Mouse (Mus musculus): ENCODE data around the gene Agpat1. TPM values are rescaled to one million over a fixed set of nuclear protein-coding genes. Genes with fewer than 3 reads are reported as not detected.

The Agpat1 gene
- polyA plus RNA-seq, 1 experiment from 2014 or later: 88.6 TPM

Other genes with a start within 250 kb of the Agpat1 start
- gene Btnl2, start 249.4 kb upstream of the Agpat1 start, polyA plus RNA-seq (2014; fragmentation: Nextera tagmentation; extraction: Ambion mirVana): not detected in 2 replicates
- gene Btnl1, start 227.1 kb upstream of the Agpat1 start, polyA plus RNA-seq (2014; fragmentation: Nextera tagmentation; extraction: Ambion mirVana): not detected in 2 replicates
- 3.7 and 4.2 TPM in 2 replicates for gene BC051142, start 205.4 kb upstream of the Agpat1 start, polyA plus RNA-seq (2014; fragmentation: Nextera tagmentation; extraction: Ambion mirVana)
- not detected in 2 replicates for gene Btnl4, start 126.9 kb upstream of the Agpat1 start, polyA plus RNA-seq (2014; fragmentation: Nextera tagmentation; extraction: Ambion mirVana)
- not detected in 2 replicates for gene Btnl6, start 86.9 kb upstream of the Agpat1 start, polyA plus RNA-seq (2014; fragmentation: Nextera tagmentation; extraction: Ambion mirVana)
- 4.1 and 6.0 TPM in 2 replicates for gene Notch4, start 40.0 kb upstream of the Agpat1 start, polyA plus RNA-seq (2014; fragmentation: Nextera tagmentation; extraction: Ambion mirVana)
- 3.7 and 4.5 TPM in 2 replicates for gene Gpsm3, start 14.5 kb upstream of the Agpat1 start, polyA plus RNA-seq (2014; fragmentation: Nextera tagmentation; extraction: Ambion mirVana)
- 6.4 and 9.6 TPM in 2 replicates for gene Pbx2, start 13.0 kb upstream of the Agpat1 start, polyA plus RNA-seq (2014; fragmentation: Nextera tagmentation; extraction: Ambion mirVana)
- gene Ager, start 6.4 kb upstream of the Agpat1 start, polyA plus RNA-seq (2014; fragmentation: Nextera tagmentation; extraction: Ambion mirVana): 1.1 and 1.5 TPM in 2 replicates
- 222 TPM in 2 replicates for gene Rnf5, start 572 bp upstream of the Agpat1 start, polyA plus RNA-seq (2014; fragmentation: Nextera tagmentation; extraction: Ambion mirVana)
- gene Egfl8, start 11.7 kb downstream of the Agpat1 start, polyA plus RNA-seq (2014; fragmentation: Nextera tagmentation; extraction: Ambion mirVana): 7.6 and 8.7 TPM in 2 replicates
- 23.8 and 24.6 TPM in 2 replicates for gene Ppt2, start 24.2 kb downstream of the Agpat1 start, polyA plus RNA-seq (2014; fragmentation: Nextera tagmentation; extraction: Ambion mirVana)
- 5.0 and 5.5 TPM in 2 replicates for gene Prrt1, start 25.3 kb downstream of the Agpat1 start, polyA plus RNA-seq (2014; fragmentation: Nextera tagmentation; extraction: Ambion mirVana)
- 12.6 and 14.9 TPM in 2 replicates for gene Fkbpl, start 40.5 kb downstream of the Agpat1 start, polyA plus RNA-seq (2014; fragmentation: Nextera tagmentation; extraction: Ambion mirVana)
- gene Atf6b, start 42.9 kb downstream of the Agpat1 start, polyA plus RNA-seq (2014; fragmentation: Nextera tagmentation; extraction: Ambion mirVana): 75.0 and 90.9 TPM in 2 replicates
- 0.04 and 0.10 TPM in 2 replicates for gene Tnxb, start 66.3 kb downstream of the Agpat1 start, polyA plus RNA-seq (2014; fragmentation: Nextera tagmentation; extraction: Ambion mirVana)
- not detected in 2 replicates for gene C4b, start 139.6 kb downstream of the Agpat1 start, polyA plus RNA-seq (2014; fragmentation: Nextera tagmentation; extraction: Ambion mirVana)
- gene Cyp21a1, start 200.3 kb downstream of the Agpat1 start, polyA plus RNA-seq (2014; fragmentation: Nextera tagmentation; extraction: Ambion mirVana): not detected in 2 replicates
- 31.7 and 33.8 TPM in 2 replicates for gene Stk19, start 232.7 kb downstream of the Agpat1 start, polyA plus RNA-seq (2014; fragmentation: Nextera tagmentation; extraction: Ambion mirVana)
- gene Dxo, start 232.8 kb downstream of the Agpat1 start, polyA plus RNA-seq (2014; fragmentation: Nextera tagmentation; extraction: Ambion mirVana): 54.9 and 66.4 TPM in 2 replicates
- 36.6 and 46.9 TPM in 2 replicates for gene Skiv2l, start 245.9 kb downstream of the Agpat1 start, polyA plus RNA-seq (2014; fragmentation: Nextera tagmentation; extraction: Ambion mirVana)
- 82.9 and 92.3 TPM in 2 replicates for gene Nelfe, start 246.1 kb downstream of the Agpat1 start, polyA plus RNA-seq (2014; fragmentation: Nextera tagmentation; extraction: Ambion mirVana)